In the genomic region with DNA sequence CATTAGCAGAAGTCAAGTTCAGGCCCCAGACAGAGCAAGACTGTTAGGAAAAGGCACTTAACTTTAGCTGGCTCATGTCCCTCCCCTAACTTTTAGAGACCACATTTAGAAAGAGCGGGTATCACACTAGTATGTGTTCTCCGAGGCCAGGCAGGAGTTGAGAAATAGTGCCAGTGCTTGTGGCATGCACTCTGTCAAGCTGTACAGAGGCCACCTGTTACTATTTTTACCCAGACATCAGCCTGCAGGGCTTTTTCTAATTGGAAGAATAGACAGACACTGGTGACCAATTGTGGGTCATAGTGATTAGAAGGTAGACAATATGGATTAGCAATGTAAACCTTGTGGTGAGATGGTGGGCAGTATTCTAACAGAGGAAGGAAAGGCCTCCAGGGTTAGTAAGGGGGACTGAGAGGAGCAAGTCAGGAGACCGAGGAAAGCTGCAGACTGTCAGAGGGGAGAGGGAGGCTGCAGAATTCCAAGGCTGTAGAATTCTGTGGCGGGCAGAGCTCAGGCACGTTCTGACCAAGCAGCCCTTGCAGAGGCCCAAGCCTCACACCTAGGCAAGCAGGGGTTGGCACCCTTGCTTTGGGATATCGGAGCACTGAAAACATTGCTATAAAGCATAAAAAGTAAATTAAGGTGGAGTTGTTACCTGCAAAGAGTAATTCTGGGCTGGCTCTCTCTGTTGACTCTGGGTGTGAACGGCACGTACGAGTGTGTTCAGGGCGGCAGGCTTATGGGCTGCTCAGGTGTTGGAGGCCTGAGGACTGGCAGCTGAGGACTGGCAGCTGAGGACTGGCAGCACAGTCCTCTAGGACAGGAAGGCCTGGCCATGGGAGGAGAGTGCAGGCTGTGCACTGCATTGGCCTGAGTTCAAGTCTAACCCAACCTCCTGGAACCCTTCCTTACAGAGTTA, we compare ENCODE assay signal across 22 mouse cellular contexts. TPM values are rescaled to one million over a fixed set of nuclear protein-coding genes. Genes with fewer than 3 reads are reported as not detected.
DNase-seq lines count a peak whose midpoint lies in the region; ATAC-seq and TF ChIP-seq lines count a peak whose summit lies in the region.
"Had no signal": no experiment of that assay in that cellular context is flagged by ENCODE, and none has a peak within 500 bp of the region (broad histone marks: within the 10 kb centered on the region; RNA-seq: fewer than 3 reads in every experiment).

No protein-coding gene starts in this region.

- no peaks in the 10 kb centered on the region; the same call in 1 of the 2 replicates for H3K4me1 ChIP-seq in lung, postnatal 0 days (ENCODE audit: insufficient read depth, low read depth, low read length)
- 0 out of 2 replicates have a peak, but pooled peaks cover 4% of the 10 kb centered on the region for H3K4me1 ChIP-seq in intestine, embryonic 14.5 days (replicated peaks; ENCODE audit: control insufficient read depth, insufficient read depth, low read length)
- peaks cover 7% of the 10 kb centered on the region for H3K4me1 ChIP-seq in stomach, postnatal 0 days (replicated peaks; ENCODE audit: control insufficient read depth, insufficient read depth)

- no peak overlapping the region for H3K9ac ChIP-seq in lung, postnatal 0 days (replicated peaks; ENCODE audit: low read depth)
- H3K9ac ChIP-seq in intestine, embryonic 14.5 days (ENCODE audit: low read length) = no peak overlapping the region
- H3K9ac ChIP-seq in stomach, postnatal 0 days (ENCODE audit: low read length) = no peak overlapping the region
- H3K9ac ChIP-seq: forebrain, postnatal 0 days; liver, embryonic 13.5 days had no signal

- no peaks in the 10 kb centered on the region for H3K36me3 ChIP-seq in lung, postnatal 0 days (ENCODE audit: insufficient read depth, low read length)
- H3K36me3 ChIP-seq in intestine, embryonic 14.5 days (ENCODE audit: control insufficient read depth, insufficient read depth, low read length) = no peaks in the 10 kb centered on the region
- no peaks in the 10 kb centered on the region for H3K36me3 ChIP-seq in stomach, postnatal 0 days (ENCODE audit: control insufficient read depth, insufficient read depth, low read length)
- H3K36me3 ChIP-seq: embryonic facial prominence, embryonic 10.5 days; liver, embryonic 13.5 days had no signal

- intact Hi-C loops in gastrocnemius, adult 2 months (cut with DNase I) = no loop called here

- H3K27me3 ChIP-seq in lung, postnatal 0 days (replicated peaks; ENCODE audit: insufficient read depth, low read length) = no peaks in the 10 kb centered on the region
- H3K27me3 ChIP-seq in intestine, embryonic 14.5 days (replicated peaks; ENCODE audit: control insufficient read depth, insufficient read depth, low read length) = no peaks in the 10 kb centered on the region
- H3K27me3 ChIP-seq in stomach, postnatal 0 days (ENCODE audit: control insufficient read depth, insufficient read depth, low read length) = no peaks in the 10 kb centered on the region

- H3K4me3 ChIP-seq in gastrocnemius, adult 2 months = no peak overlapping the region
- H3K4me3 ChIP-seq in lung, postnatal 0 days (ENCODE audit: low read depth, low read length) = no peak overlapping the region
- H3K4me3 ChIP-seq in intestine, embryonic 14.5 days (ENCODE audit: low read depth, low read length) = no peak overlapping the region
- no peak overlapping the region for H3K4me3 ChIP-seq in stomach, postnatal 0 days (ENCODE audit: low read depth, low read length)
- H3K4me3 ChIP-seq: embryonic facial prominence, embryonic 10.5 days; erythroblast, embryonic 14.5 days; liver, embryonic 13.5 days; myocyte had no signal

- H3K27ac ChIP-seq in gastrocnemius, adult 2 months = peak overlapping the region; percentile 56
- H3K27ac ChIP-seq in lung, postnatal 0 days (ENCODE audit: low read length) = 0 out of 2 replicates have a peak overlapping the region, but pooled peaks have one; percentile 15
- H3K27ac ChIP-seq in intestine, embryonic 14.5 days (ENCODE audit: low read depth) = peak overlapping the region; percentile 64; the same call in 1 of the 2 replicates
- H3K27ac ChIP-seq in stomach, postnatal 0 days (replicated peaks) = peak overlapping the region; percentile 86
- H3K27ac ChIP-seq: embryonic facial prominence, embryonic 10.5 days; liver, embryonic 13.5 days had no signal

- peak; percentile 49 for DNase-seq in gastrocnemius, adult 2 months
- no peak for DNase-seq in gastrocnemius, adult 18-20 months (ENCODE audit: low spot score)
- no peak for DNase-seq in lung, postnatal 0 days (ENCODE audit: low spot score)
- no peak for DNase-seq in lung, postnatal 14 days
- no peak for DNase-seq in intestine, embryonic 14.5 days (ENCODE audit: low spot score)
- peak; percentile 79 for DNase-seq in stomach, postnatal 0 days (ENCODE audit: low spot score)
- no peak for DNase-seq in left cerebral cortex, adult 8-10 months (ENCODE audit: low spot score in 2 of 2)
- DNase-seq: adrenal gland, postnatal 14 days; cerebellum, postnatal 14 days; forebrain, postnatal 0 days; gastrocnemius, postnatal 14 days; kidney, postnatal 10 days; layer of hippocampus, adult 9-11 months; liver, embryonic 13.5 days; retina, postnatal 1 day; thymus, postnatal 36 days had no signal

- no peak for TF ChIP-seq EP300 in lung, postnatal 0 days (IDR thresholded peaks at IDR 0.05)
- TF ChIP-seq EP300 in stomach, postnatal 0 days (optimal IDR thresholded peaks at IDR 0.05) = no peak

- WGBS in lung, postnatal 0 days = 52% methylated on average over 10 of the region's 10 CpGs
- WGBS in intestine, embryonic 14.5 days = 68% methylated on average over 10 of the region's 10 CpGs
- 45% methylated on average over 10 of the region's 10 CpGs for WGBS in stomach, postnatal 0 days

- H3K9me3 ChIP-seq in lung, postnatal 0 days (ENCODE audit: low read length) = no peaks in the 10 kb centered on the region
- H3K9me3 ChIP-seq in intestine, embryonic 14.5 days (ENCODE audit: control insufficient read depth, low read length) = no peaks in the 10 kb centered on the region
- H3K9me3 ChIP-seq in stomach, postnatal 0 days (ENCODE audit: control insufficient read depth, low read length) = no peaks in the 10 kb centered on the region
- H3K9me3 ChIP-seq: embryonic facial prominence, embryonic 10.5 days; liver, embryonic 13.5 days had no signal

- peak; percentile 77 for ATAC-seq in lung, postnatal 0 days
- no peak; the same call in 1 of the 2 replicates for ATAC-seq in intestine, embryonic 14.5 days (replicated peaks; ENCODE audit: low FRiP score, low TSS enrichment, low read depth)
- ATAC-seq in stomach, postnatal 0 days (ENCODE audit: low FRiP score, low TSS enrichment) = peak; percentile 86
- no peak for ATAC-seq in monocyte, adult 5-6 weeks (replicated peaks; ENCODE audit: insufficient number of reproducible peaks, low FRiP score, low TSS enrichment, poor library complexity, severe bottlenecking)
- ATAC-seq: forebrain, postnatal 0 days; inflammation-experienced regulatory T-cells, adult 6 months had no signal

- H3K4me2 ChIP-seq in lung, postnatal 0 days (replicated peaks; ENCODE audit: low read depth, low read length) = no peak overlapping the region
- no peak overlapping the region for H3K4me2 ChIP-seq in intestine, embryonic 14.5 days (ENCODE audit: low read length)
- no peak overlapping the region for H3K4me2 ChIP-seq in stomach, postnatal 0 days (replicated peaks; ENCODE audit: low read depth)
- H3K4me2 ChIP-seq: liver, embryonic 13.5 days; midbrain, embryonic 11.5 days had no signal

- no peak for TF ChIP-seq CTCF in gastrocnemius, adult 2 months (IDR thresholded peaks at IDR 0.05)
- TF ChIP-seq CTCF in lung, postnatal 0 days (IDR thresholded peaks at IDR 0.05) = no peak
- no peak for TF ChIP-seq CTCF in stomach, postnatal 0 days (IDR thresholded peaks at IDR 0.05; ENCODE audit: low read depth)

RNA-seq across cellular contexts. Expression of a gene that starts 6.7 kb away (rescaled TPM):
- 10 to 100 TPM; 26.0 to 43.4 TPM for total RNA-seq in gastrocnemius, adult 2 months (2021)
- 10 to 100 TPM; 27.3 to 33.8 TPM for total RNA-seq in gastrocnemius, adult 18-20 months (2021)
- 11.2 and 13.8 TPM in 2 replicates for polyA plus RNA-seq in lung, postnatal 0 days (2015; fragmentation: Nextera tagmentation; extraction: Ambion mirVana)
- 71.2 and 71.4 TPM in 2 replicates for polyA plus RNA-seq in intestine, embryonic 14.5 days (2014; fragmentation: Nextera tagmentation; extraction: Ambion mirVana)
- polyA plus RNA-seq in stomach, postnatal 0 days (2015; fragmentation: Nextera tagmentation; extraction: Ambion mirVana) = 66.1 and 74.6 TPM in 2 replicates
- total RNA-seq in left cerebral cortex, adult 8-10 months (2022) = 10 to 100 TPM; 25.5 to 26.8 (median 26.5) TPM
- total RNA-seq in monocyte, adult 5-6 weeks (2017) = 3.2 to 11.4 TPM (median 7.9 TPM) in 3 replicates

Comparison
In these comparisons a context has a peak if more than half of its experiments do, and no peak if none do; other contexts are left out.
1. DNase-seq: peak in gastrocnemius, adult 2 months (single experiment) and stomach, postnatal 0 days (single experiment); none in gastrocnemius, adult 18-20 months (single experiment), lung, postnatal 0 days (single experiment), lung, postnatal 14 days (single experiment), intestine, embryonic 14.5 days (single experiment) and left cerebral cortex, adult 8-10 months (0 of 2).
2. H3K27ac ChIP-seq: peak in every context shown above with its lines; median percentile 86 in stomach, postnatal 0 days; 64 in intestine, embryonic 14.5 days; 56 in gastrocnemius, adult 2 months; 15 in lung, postnatal 0 days.
3. ATAC-seq: peak in lung, postnatal 0 days (single experiment) and stomach, postnatal 0 days (single experiment); none in intestine, embryonic 14.5 days (single experiment) and monocyte, adult 5-6 weeks (single experiment).